Mouse (Mus musculus) testis, postnatal 14 days (tissue): ENCODE data around the gene Kmt5c.

Experiments used
- DNase-seq: peaks from one replicate; pipeline ENCODE4 v3.0.0; 2021; ENCODE audit warnings: low spot score

Kmt5c gene

GRCm38 (mm10) chr7:4789436-4789935 lies 49.6 kb downstream of the Kmt5c start, which contains the start of gene Tmem238:
Tmem238 (minus strand) TSS chr7:4789656.
- DNase-seq, result peak; percentile 38

DNA sequence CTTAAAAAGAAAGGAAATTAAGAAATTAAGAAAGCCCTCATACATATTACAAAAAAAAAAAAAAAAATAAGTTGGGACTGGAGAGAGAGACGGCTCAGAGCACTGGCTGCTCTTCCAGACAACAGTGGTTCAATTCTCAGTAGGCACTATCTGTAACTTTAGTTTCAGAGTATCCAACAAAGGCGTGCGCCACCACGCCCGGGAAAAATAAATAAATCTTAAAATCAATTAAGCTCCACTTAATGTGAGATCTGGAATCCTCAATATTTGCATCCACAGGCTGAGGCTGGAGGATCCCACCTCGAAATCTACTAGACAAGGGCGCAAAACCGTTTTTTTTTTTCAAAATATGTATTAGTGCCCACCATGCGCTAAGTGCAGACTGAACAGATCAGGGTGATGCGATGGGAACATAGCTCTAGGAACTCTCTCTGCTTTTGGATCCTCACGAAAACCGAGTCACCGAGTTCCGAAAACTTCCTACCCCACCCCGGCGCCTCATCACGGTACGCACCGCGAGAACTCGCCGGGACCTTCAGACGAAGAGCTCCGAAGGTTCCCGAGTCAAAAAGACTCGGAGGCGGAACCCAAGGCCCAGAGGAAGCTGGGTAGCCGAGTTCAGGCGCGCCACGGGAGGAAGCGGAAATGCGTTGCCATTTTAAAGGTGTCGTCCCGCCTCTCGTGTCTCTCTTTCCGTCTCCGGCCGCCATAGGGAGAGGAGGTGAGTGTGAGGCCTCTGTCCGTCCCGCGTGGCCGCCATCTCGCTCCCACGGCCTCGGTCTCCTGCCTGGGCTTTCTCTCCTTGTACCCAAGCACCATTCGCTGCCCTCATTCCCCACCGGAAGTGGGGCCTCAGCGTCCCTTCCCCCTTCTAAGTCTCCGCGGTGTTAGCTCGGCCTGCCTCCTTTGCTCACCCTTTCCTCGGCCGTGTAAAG lies 52.6 kb downstream of the Kmt5c start, which contains the start of gene Rpl28:
Rpl28 (plus strand) TSS at position 597 of the 935 bp plus-strand sequence.
- peak; percentile 95 for DNase-seq

GRCm38 (mm10) chr7:4793248-4793647 lies 53.3 kb downstream of the Kmt5c start:
- DNase-seq, result peak; percentile 37

- DNase-seq, result no peak
Observed at GRCm38 (mm10) chr7:4793674-4794073, 53.8 kb downstream of the Kmt5c start.

DNA sequence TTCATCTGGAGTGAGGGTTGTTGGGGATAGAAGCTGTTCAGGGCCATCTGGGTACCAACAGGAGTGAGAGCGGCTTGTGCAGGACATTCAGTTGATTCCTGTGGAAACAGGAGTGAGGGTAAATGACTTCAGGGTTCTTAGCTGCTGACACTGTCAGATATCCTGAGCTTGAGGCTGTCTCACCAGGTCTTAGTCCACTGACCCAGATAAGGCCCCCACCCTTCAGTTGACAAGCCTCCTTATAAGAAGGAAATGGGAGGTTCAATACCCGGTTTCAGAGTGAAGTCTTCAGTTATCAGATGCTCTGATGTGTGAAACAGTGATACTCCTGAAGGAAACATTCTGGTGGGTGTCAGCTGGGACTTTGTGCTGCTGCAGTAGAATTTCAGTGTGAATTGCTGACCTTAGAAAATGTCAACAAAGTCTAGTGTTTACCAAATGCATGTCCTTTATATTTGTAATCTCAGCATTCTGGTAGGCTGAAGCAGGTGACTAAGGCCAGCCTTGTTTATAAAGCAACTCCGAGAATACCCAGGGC lies 54.8 kb downstream of the Kmt5c start:
- DNase-seq, result no peak

GRCm38 (mm10) chr7:4795767-4796433 lies 56.0 kb downstream of the Kmt5c start:
- no peak for DNase-seq
